Mouse (Mus musculus) midbrain, embryonic 15.5 days (tissue): Measurements from ENCODE around the gene Olfr155. TPM values are rescaled to one million over a fixed set of nuclear protein-coding genes. Genes with fewer than 3 reads are reported as not detected.

Experiments
- ATAC-seq: fragments of 200-750 bp; cut with Nextera tagmentation; replicated peaks from 2 replicates; pipeline ENCODE4 v1.8.0; 2017; ENCODE audit warnings: moderate TSS enrichment
- H3K27ac ChIP-seq: fragments of 300-500 bp; sonication (generic); 2 replicates; pipeline ENCODE4 v1.5.1; 2015; ENCODE audit warnings: mild to moderate bottlenecking, inconsistent platforms
- H3K27me3 ChIP-seq: fragments of 300-500 bp; sonication (generic); replicated peaks from 2 replicates; pipeline ENCODE4 v1.6.1; 2015; ENCODE audit warnings: inconsistent platforms
- H3K36me3 ChIP-seq: fragments of 300-500 bp; sonication (generic); replicated peaks from 2 replicates; pipeline ENCODE4 v1.6.1; 2015; ENCODE audit warnings: inconsistent platforms
- H3K4me1 ChIP-seq: fragments of 300-500 bp; sonication (generic); 2 replicates; pipeline ENCODE4 v1.6.1; 2015; ENCODE audit warnings: inconsistent platforms
- H3K4me2 ChIP-seq: fragments of 300-500 bp; sonication (generic); 2 replicates; pipeline ENCODE4 v1.6.1; 2015; ENCODE audit warnings: inconsistent platforms, mild to moderate bottlenecking, moderate library complexity
- H3K4me3 ChIP-seq: fragments of 300-500 bp; sonication (generic); 2 replicates; pipeline ENCODE4 v1.5.1; 2015; ENCODE audit warnings: mild to moderate bottlenecking, inconsistent platforms
- H3K9ac ChIP-seq: fragments of 300-500 bp; sonication (generic); 2 replicates; pipeline ENCODE4 v1.6.1; 2015; ENCODE audit warnings: mild to moderate bottlenecking, inconsistent platforms
- H3K9me3 ChIP-seq: fragments of 300-500 bp; sonication (generic); 2 replicates; pipeline ENCODE4 v1.6.1; 2016; ENCODE audit warnings: inconsistent platforms
- WGBS: fragments of 180-500 bp; shearing (Covaris S2); methylation state at CpG from one replicate; pipeline ENCODE4 v1.1.7; 2015; ENCODE audit warnings: mixed read lengths; 5-methylcytosine and 5-hydroxymethylcytosine counted together
- polyA plus RNA-seq: library from polyadenylated mRNA; unstranded; fragments of >200 nt; fragmentation: Nextera tagmentation; extraction: Ambion mirVana; gene quantifications from 2 replicates; pipeline ENCODE4 v1.2.1, GENCODE M21; 2015

Gene Olfr155
- polyA plus RNA-seq, 1 experiment from 2014 or later = not detected

GRCm38 (mm10) chr4:43903690-43904089 lies 52.3 kb downstream of the Olfr155 start:
- Histone ChIP-seq H3K4me3 (no peak overlapping the region), H3K27me3 (no peaks in the 10 kb centered on the region), H3K4me2 (no peak overlapping the region), H3K4me1 (no peaks in the 10 kb centered on the region), H3K9ac (no peak overlapping the region), H3K27ac (no peak overlapping the region), H3K9me3 (no peaks in the 10 kb centered on the region), H3K36me3 (peaks cover 6% of the 10 kb centered on the region)
- no peak for ATAC-seq
- WGBS = 82% methylated on average over 7 of the region's 7 CpGs

- Histone ChIP-seq H3K27me3 (no peaks in the 10 kb centered on the region), H3K9me3 (no peaks in the 10 kb centered on the region), H3K4me3 (no peak overlapping the region), H3K9ac (no peak overlapping the region), H3K4me1 (no peaks in the 10 kb centered on the region), H3K36me3 (peaks cover 6% of the 10 kb centered on the region), H3K27ac (no peak overlapping the region), H3K4me2 (no peak overlapping the region)
- WGBS = 31% methylated on average over 6 of the region's 6 CpGs
- ATAC-seq = no peak
Measured at GRCm38 (mm10) chr4:43906443-43906842, 55.1 kb downstream of the Olfr155 start.

Other genes with a start within 250 kb of the Olfr155 start
- gene Npr2, start 219.6 kb upstream of the Olfr155 start, polyA plus RNA-seq = 12.8 and 16.0 TPM in 2 replicates
- 7.7 and 8.9 TPM in 2 replicates for gene Spag8, start 198.0 kb upstream of the Olfr155 start, polyA plus RNA-seq
- gene Hint2, start 195.1 kb upstream of the Olfr155 start, polyA plus RNA-seq = 64.9 and 65.5 TPM in 2 replicates
- gene Tmem8b, start 182.6 kb upstream of the Olfr155 start, polyA plus RNA-seq = 15.7 and 17.7 TPM in 2 replicates
- gene Fam221b, start 182.4 kb upstream of the Olfr155 start, polyA plus RNA-seq = 1.3 and 1.6 TPM in 2 replicates
- not detected in 2 replicates for gene Olfr70, start 150.8 kb upstream of the Olfr155 start, polyA plus RNA-seq
- 0.13 TPM in 1 of 2 replicates, not detected in the other for gene Olfr71, start 141.3 kb upstream of the Olfr155 start, polyA plus RNA-seq
- gene Hrct1, start 124.4 kb upstream of the Olfr155 start, polyA plus RNA-seq = 0.50 and 0.61 TPM in 2 replicates
- 0.06 TPM in 1 of 2 replicates, not detected in the other for gene Spaar, start 121.5 kb upstream of the Olfr155 start, polyA plus RNA-seq
- gene Olfr159, start 80.6 kb upstream of the Olfr155 start, polyA plus RNA-seq = not detected in 2 replicates
- not detected in 2 replicates for gene Olfr156, start 27.7 kb upstream of the Olfr155 start, polyA plus RNA-seq
- gene Olfr157, start 11.4 kb upstream of the Olfr155 start, polyA plus RNA-seq = not detected in 2 replicates
- gene Reck, start 24.0 kb downstream of the Olfr155 start, polyA plus RNA-seq = 6.7 and 7.0 TPM in 2 replicates
- 28.6 and 29.2 TPM in 2 replicates for gene Glipr2, start 105.8 kb downstream of the Olfr155 start, polyA plus RNA-seq
- gene Ccin, start 131.9 kb downstream of the Olfr155 start, polyA plus RNA-seq = not detected in 2 replicates
- 331 and 334 TPM in 2 replicates for gene Clta, start 152.9 kb downstream of the Olfr155 start, polyA plus RNA-seq
- gene Gne, start 232.6 kb downstream of the Olfr155 start, polyA plus RNA-seq = 25.5 and 29.3 TPM in 2 replicates